Mouse (Mus musculus) adrenal gland, postnatal 14 days (tissue): ENCODE data around the gene Plekhh1. TPM values are rescaled to one million over a fixed set of nuclear protein-coding genes. Genes with fewer than 3 reads are reported as not detected.
"Not testable (repeated sequence)": the region's sequence is repeated elsewhere in the genome, so short reads cannot be mapped to it uniquely, and the experiment has no call there.

Experiments
- DNase-seq: peaks from one replicate; pipeline ENCODE4 v3.0.0; 2021; ENCODE audit warnings: mixed read lengths
- long read RNA-seq, 2 experiments: library from polyadenylated mRNA; stranded (forward); transcript quantifications; one replicate each; pipeline ENCODE4 v2.0.0; 2021
- total RNA-seq: library from RNA; stranded (reverse); gene quantifications from 2 replicates; pipeline ENCODE4 v1.2.3, GENCODE M21; 2021

Gene Plekhh1
- total RNA-seq, result 1.8 and 2.6 TPM in 2 replicates
- long read RNA-seq, experiment 1, partial matches to known transcripts, result 1 of 1 reads
- long read RNA-seq, experiment 1, other reads (novel, unspliced or antisense), result 0 of 1 reads
- long read RNA-seq, experiment 2, result 0 reads

DNA sequence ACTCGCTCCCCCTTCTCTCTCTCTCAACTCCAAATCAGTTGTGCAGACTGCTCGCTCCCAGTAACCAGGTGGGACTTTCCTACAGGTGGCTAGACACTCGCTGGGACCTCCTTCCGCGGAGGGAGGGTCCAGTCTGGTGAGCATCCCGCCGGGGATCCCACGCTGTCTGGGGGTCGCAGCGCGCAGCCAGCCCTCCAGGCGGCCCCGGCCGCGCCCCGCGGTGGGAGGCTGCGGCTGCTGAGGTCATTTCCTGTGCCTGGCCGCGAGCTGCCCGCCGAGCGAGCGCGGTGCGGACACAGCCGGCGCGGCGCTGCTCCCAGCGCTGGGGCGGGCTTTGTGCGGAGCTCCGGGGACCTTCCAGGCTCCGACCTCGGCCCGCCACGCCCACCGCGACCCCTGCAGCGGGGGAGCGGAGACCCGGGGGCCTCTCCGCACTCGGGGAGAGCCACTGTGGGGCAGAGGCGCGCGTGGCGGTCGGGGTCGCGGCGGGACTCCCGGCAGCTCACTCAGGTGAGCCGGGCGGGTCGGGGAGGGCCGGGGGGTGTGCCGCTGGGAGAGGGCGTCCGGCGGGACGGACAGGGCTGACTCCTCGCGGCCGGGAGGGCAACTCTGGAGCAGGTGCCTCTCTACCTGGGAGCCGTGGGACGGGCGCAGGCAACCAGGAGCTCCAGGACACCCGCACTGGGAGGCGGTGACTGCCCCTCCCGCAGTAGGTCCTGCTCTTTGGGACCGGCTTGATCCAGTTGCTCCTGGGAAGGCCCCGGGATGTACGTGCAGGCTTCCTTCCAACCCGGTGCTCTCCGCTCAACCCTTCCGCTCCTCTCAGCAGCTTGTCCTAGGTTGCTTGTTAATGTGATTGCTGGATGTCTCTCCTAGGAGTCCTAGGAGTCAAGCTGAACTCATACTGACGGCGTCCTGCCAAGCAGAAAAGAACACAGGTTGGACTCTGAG, at the start of gene Plekhh1:
TSS of gene Plekhh1 (plus strand) at position 253 of the 951 bp plus-strand sequence.
- peak; percentile 75 for DNase-seq

DNA sequence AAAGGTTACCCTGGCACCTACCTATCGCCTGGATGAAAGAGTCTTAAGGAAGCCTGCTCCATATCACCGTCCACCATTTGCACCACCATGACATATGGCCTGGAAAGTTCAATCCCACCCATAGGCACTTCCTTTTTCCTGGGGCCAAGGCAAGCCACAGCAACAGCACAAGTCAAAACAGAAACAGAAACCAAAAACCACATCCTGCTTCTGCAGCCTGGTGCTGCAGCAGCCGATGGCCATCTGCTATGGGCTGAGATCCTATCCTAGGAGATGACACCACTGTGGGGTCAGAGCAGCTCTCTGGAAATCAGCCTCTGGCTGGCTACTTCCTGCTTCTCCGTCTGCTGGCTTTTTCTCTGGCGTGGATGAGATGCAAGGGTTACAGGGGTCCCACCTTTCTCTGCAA, 48.3 kb upstream of the Plekhh1 start:
- DNase-seq, result peak; percentile 29

- no peak for DNase-seq
Observed at GRCm38 (mm10) chr12:78981131-78981530, 47.8 kb upstream of the Plekhh1 start.

DNA sequence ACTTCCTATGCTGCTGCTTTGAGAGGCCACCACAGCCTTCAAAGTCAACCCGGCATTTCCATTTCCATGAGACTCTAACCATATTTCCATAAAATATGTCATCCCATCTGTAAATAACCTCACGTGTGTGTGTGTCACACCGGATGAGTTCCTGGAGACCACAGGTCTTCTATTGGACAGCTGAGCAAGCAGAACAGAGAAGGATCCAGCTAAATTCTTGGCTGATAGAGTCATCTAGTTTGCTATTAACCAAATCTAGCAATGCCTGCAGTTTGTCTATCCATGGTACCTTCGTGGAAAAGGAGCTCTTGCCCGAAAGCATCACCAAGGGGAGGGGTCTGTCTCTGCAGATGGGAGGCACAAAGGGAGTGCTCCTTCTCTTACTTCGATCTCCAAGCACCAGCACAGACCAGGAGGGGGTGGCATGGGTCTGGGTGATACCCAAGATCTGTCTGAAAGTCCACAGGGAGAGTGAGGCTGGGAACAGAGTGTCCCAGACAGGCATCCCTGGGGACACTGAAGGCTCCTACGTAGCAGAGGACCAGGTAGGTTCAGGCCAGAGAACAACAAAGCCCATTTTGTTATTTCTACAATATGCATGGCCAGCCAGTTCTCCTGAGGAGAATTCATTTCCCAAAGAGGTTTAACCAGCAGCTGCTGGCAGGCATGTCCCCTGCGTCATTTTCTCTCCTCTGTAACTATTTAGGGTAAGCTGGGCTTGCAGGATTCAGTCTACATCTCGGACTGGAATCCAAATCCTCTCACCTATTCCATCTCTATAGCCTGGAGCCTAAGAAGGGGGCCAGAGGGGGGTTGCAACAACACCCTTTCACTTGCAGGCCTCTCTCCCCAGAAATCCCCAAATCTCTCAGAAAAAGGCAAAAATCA, 46.8 kb upstream of the Plekhh1 start:
- peak; percentile 40 for DNase-seq

- no peak for DNase-seq
Observed at GRCm38 (mm10) chr12:78983296-78984034, 45.5 kb upstream of the Plekhh1 start.

GRCm38 (mm10) chr12:78984035-78984432, 44.9 kb upstream of the Plekhh1 start:
- peak; percentile 68 for DNase-seq

GRCm38 (mm10) chr12:78987581-78988081, 41.3 kb upstream of the Plekhh1 start:
- DNase-seq, result peak; percentile 45

GRCm38 (mm10) chr12:78996271-78996670, 32.7 kb upstream of the Plekhh1 start:
- DNase-seq, result no peak

DNA sequence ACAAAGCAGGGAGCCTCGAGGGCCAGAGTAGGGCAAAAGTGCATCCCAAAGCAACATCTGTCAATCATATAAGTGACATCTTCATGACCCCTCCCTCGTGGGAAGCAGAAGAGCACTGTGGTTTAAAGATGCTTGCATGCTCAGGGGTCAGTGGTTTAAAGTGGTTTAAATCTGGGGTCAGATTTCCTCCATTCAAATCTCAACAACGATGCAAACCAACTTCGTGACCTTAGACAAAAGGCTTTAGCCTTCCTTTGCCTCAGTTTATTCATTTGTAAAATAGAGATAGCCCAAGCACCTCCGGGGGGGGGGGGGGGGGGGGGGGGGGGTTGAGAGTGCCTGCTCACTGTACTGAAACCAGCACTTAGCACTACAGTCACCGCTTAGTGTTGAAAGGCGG, 32.3 kb upstream of the Plekhh1 start:
- no peak for DNase-seq

DNA sequence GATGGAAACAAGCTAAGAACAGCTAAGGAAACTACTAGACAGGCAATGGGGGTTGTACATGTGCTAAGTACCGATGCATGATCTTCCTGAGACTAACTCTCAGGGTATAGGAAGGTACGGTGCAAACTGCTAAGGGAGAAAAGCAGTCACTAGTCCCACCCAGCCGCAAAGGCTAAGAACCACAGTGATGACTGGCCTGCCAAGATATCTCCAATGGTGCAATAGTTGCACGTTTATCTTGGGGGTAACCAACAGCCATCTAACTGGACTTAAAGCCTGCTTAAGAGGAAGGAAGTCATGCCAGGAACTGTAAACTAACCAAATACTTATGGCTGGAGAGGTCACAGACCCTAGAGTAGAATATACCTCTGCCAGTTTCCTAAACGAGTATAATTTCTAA, 26.6 kb upstream of the Plekhh1 start:
- no peak for DNase-seq

GRCm38 (mm10) chr12:79002978-79003377, 26.0 kb upstream of the Plekhh1 start:
- DNase-seq, result no peak

DNA sequence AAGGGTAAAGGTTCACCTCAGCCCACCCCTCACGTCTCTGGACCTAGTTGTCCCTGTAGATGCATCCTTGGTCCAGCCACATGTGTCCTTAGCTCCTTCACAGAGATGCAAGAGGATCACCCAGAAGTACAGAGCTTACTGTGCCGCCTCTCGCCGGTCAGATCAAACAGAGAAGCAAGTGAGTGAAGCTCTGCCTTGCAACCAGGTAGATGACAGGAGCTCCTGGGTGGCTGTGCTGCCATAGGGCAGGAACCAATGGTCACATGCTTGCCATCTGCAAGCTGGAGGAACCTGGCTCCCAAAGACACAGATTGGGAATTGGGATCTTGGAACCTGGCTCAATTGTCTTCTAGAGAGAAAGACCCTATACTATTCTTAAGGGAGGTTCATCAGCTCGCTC, 23.5 kb upstream of the Plekhh1 start:
- DNase-seq, result no peak

DNA sequence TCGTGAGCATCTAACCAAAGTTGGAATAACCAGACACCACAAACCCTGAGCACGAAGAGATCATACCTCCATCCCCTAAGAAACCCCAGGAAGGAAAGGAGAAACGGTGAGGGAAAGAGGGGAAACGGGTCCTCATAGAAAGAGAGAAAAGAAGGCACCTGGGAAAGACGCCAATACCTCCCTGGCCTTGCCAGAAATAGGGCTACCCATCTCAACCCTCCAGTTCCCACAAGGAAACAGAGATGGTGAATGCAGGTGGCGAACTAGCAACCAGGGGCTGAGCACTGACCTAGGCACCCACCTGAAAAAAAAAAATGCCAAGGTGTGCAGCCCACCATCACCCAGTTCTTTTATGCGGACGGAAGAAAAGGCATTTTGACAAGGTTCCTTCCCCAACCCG, 22.9 kb upstream of the Plekhh1 start:
- no peak for DNase-seq

- peak; percentile 74 for DNase-seq
Observed at GRCm38 (mm10) chr12:79006478-79007125, 22.4 kb upstream of the Plekhh1 start.

DNA sequence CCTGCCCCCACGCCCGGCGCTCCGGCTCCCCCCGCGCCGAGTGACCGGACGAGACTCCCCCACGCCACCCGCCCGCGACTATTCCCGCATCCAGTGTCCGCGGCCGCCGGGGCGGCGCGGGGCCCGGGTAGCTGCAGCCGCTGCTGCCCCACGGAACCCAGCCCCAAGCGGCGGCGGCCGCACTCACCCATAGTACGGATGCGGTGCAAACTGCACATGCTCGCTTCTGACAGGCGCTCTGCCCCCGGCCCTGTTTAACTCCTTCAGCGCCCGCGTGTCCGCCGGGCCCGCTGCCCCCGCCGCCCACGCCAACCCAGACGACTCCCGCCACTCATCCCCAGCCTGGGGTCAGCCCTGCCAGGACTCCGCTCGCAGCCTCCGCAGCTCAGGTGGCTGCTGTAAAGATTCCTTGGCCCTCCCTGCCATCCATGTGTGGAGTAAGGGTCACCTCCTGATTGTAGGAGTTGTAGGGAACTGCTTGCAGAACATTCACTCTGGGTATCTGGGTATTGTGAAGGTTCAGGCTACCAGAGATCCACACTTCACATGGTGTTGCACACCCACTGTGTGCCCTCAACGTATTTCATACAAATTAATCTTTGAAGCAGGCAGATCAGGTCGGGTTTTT, 21.7 kb upstream of the Plekhh1 start, which contains the start of gene Tmem229b:
TSS of gene Tmem229b (minus strand) at position 502 of the 628 bp plus-strand sequence.
- DNase-seq, result peak; percentile 76

DNA sequence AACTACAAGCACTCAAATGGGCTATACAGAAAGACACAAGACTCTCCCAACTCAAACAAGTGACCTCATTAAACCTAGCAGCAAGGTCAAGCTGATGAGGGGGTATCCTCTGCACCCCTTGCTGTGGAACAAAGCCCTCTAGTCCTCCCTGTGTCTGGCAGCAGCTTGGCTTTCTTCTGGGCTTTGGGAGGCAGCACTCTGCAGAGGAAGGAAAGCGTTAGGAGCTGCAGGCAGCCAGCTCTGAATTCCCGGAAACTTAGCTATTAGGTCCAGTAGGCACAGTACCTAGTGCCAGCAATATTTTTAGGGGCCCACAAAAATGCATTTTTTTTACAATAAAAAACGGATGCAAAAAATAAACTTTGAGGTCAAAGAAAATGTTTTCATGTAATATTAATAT, 18.4 kb upstream of the Plekhh1 start:
- no peak for DNase-seq

- DNase-seq, result no peak
Observed at GRCm38 (mm10) chr12:79016109-79016508, 12.9 kb upstream of the Plekhh1 start.

- DNase-seq, result no peak
Observed at GRCm38 (mm10) chr12:79017994-79018399, 11.0 kb upstream of the Plekhh1 start.

DNA sequence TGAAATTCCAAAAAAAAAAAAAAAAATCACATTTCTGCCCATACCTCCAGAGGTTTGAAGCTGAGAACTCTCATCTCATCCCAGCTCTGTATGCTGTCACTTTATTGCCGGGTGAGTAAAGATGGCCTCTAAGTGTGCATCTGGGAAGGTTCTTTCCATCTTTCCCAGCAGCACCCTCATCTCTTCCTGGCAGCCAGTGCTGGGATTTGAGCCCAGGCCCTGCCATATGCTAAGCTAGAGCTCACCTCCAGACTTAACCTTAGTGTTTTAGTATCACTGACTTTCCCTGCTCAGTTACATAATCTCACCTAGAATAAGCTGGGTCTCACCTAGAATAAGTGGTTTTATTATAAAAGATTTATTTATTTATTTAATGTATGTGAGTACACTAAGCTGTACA, 7.1 kb upstream of the Plekhh1 start:
- DNase-seq, result no peak

- peak; percentile 78 for DNase-seq
Observed at GRCm38 (mm10) chr12:79022882-79023281, 6.1 kb upstream of the Plekhh1 start.

GRCm38 (mm10) chr12:79027526-79027925, 1.4 kb upstream of the Plekhh1 start:
- DNase-seq, result not testable (repeated sequence)
